Mouse (Mus musculus): ENCODE measurements around the gene Ooep. TPM values are rescaled to one million over a fixed set of nuclear protein-coding genes. Genes with fewer than 3 reads are reported as not detected.

The Ooep gene
- total RNA-seq (2021), result under 1 TPM; 0.20 to 0.50 TPM
- long read RNA-seq, experiment 1, partial matches to known transcripts, result 0 of 1 reads
- long read RNA-seq, experiment 1, other reads (novel, unspliced or antisense), result 0 of 1 reads
- long read RNA-seq, experiment 2, partial matches to known transcripts, result 0 of 1 reads
- long read RNA-seq, experiment 2, other reads (novel, unspliced or antisense), result 0 of 1 reads

GRCm38 (mm10) chr9:78378113-78378785, at the start of gene Ooep:
Ooep (minus strand) TSS chr9:78378725.
- no peak for DNase-seq (ENCODE audit: low spot score in 2 of 2)

GRCm38 (mm10) chr9:78428185-78428584, 49.7 kb upstream of the Ooep start:
- DNase-seq (ENCODE audit: low spot score in 2 of 2), result no peak

GRCm38 (mm10) chr9:78427362-78427781, 48.8 kb upstream of the Ooep start:
- no peak for DNase-seq (ENCODE audit: low spot score in 2 of 2)

GRCm38 (mm10) chr9:78401596-78401995, 23.1 kb upstream of the Ooep start:
- no peak for DNase-seq (ENCODE audit: low spot score in 2 of 2)

- no peak for DNase-seq (ENCODE audit: low spot score in 2 of 2)
These were observed 22.0 kb upstream of the Ooep start for GRCm38 (mm10) chr9:78400570-78400969.

GRCm38 (mm10) chr9:78396517-78396916, 18.0 kb upstream of the Ooep start:
- DNase-seq (ENCODE audit: low spot score in 2 of 2), result no peak

- no peak for DNase-seq (ENCODE audit: low spot score in 2 of 2)
These were observed 17.3 kb upstream of the Ooep start, which contains the start of gene Ddx43 for GRCm38 (mm10) chr9:78395630-78396351. Ddx43 (plus strand) TSS chr9:78395777.

- no peak for DNase-seq (ENCODE audit: low spot score in 2 of 2)
These were observed 16.7 kb upstream of the Ooep start for GRCm38 (mm10) chr9:78395244-78395629.

- no peak for DNase-seq (ENCODE audit: low spot score in 2 of 2)
These were observed 16.1 kb upstream of the Ooep start for GRCm38 (mm10) chr9:78394602-78395001.

GRCm38 (mm10) chr9:78393741-78394140, 15.2 kb upstream of the Ooep start:
- DNase-seq (ENCODE audit: low spot score in 2 of 2), result no peak

GRCm38 (mm10) chr9:78389981-78390380, 11.5 kb upstream of the Ooep start:
- DNase-seq (ENCODE audit: low spot score in 2 of 2), result no peak

GRCm38 (mm10) chr9:78386947-78387346, 8.4 kb upstream of the Ooep start:
- no peak for DNase-seq (ENCODE audit: low spot score in 2 of 2)

GRCm38 (mm10) chr9:78385893-78386292, 7.4 kb upstream of the Ooep start:
- DNase-seq (ENCODE audit: low spot score in 2 of 2), result no peak

- no peak for DNase-seq (ENCODE audit: low spot score in 2 of 2)
These were observed 979 bp downstream of the Ooep start for GRCm38 (mm10) chr9:78377546-78377945.

- DNase-seq (ENCODE audit: low spot score in 2 of 2), result no peak
These were observed 3.0 kb downstream of the Ooep start for GRCm38 (mm10) chr9:78375486-78375885.

GRCm38 (mm10) chr9:78374885-78375389, 3.6 kb downstream of the Ooep start:
- DNase-seq (ENCODE audit: low spot score in 2 of 2), result no peak

GRCm38 (mm10) chr9:78374397-78374796, 4.1 kb downstream of the Ooep start:
- DNase-seq (ENCODE audit: low spot score in 2 of 2), result no peak

GRCm38 (mm10) chr9:78372827-78373504, 5.6 kb downstream of the Ooep start:
- DNase-seq (ENCODE audit: low spot score in 2 of 2), result no peak

- DNase-seq (ENCODE audit: low spot score in 2 of 2), result no peak
These were observed 7.1 kb downstream of the Ooep start for GRCm38 (mm10) chr9:78371441-78371840.

- no peak for DNase-seq (ENCODE audit: low spot score in 2 of 2)
These were observed 8.7 kb downstream of the Ooep start for GRCm38 (mm10) chr9:78369786-78370185.

GRCm38 (mm10) chr9:78369349-78369748, 9.2 kb downstream of the Ooep start:
- DNase-seq (ENCODE audit: low spot score in 2 of 2), result no peak

All from adrenal gland, postnatal 4 days (tissue).